Mouse (Mus musculus) induced T-regulatory cell, adult 2 months (primary cell): Measurements from ENCODE around the gene Mterf1a.
"Not testable (repeated sequence)": the region's sequence is repeated elsewhere in the genome, so short reads cannot be mapped to it uniquely, and the experiment has no call there.

ENCODE experiments used
- DNase-seq: peaks from one replicate; pipeline ENCODE4 v3.0.0-alpha.2; 2012; ENCODE audit warnings: low read depth

Mterf1a gene

DNA sequence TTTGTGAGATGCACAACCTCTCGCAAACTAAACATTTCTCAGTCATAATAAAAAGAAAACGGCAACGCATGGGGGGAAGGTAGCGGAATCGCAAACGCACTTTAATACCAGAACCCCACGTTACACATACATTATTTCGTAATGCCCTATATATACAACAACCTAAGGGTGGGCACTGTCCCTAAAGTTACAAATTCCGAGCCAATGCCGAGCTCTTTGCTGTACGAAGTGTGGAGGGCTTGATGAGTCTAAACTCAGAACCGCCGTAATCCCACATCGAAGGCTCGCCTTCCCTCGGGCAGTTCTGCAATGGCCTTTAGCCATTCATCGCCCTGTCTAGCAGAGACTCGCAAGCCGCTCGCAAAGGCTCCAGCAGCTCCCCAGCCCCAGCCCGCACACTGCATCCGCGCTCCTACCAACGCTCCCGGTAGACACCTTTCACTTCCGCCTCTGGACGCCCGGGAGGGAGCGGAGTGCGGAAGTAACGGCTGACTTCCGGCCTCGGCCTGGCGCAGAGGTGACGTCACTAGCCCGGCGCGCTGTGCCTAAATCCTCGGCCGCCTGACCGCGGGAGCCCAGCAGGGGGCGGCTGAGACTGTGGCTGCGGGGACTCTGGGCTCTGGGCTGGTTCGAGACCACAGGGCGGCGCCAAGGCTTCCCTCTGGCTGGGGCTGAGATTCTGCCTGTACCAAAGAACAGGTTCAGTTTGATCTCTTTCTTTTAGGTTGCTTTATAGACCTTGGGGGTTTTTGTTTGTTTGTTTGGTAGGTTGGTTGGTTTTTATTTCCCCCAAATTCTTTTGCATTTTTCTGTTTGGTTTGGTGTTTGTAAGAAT, at the start of gene Mterf1a:
TSS of gene Mterf1a (minus strand) at position 475 of the 835 bp plus-strand sequence.
- DNase-seq = peak; percentile 63

- DNase-seq = not testable (repeated sequence)
Observed at GRCm38 (mm10) chr5:3943169-3943568, 49.4 kb upstream of the Mterf1a start.

DNA sequence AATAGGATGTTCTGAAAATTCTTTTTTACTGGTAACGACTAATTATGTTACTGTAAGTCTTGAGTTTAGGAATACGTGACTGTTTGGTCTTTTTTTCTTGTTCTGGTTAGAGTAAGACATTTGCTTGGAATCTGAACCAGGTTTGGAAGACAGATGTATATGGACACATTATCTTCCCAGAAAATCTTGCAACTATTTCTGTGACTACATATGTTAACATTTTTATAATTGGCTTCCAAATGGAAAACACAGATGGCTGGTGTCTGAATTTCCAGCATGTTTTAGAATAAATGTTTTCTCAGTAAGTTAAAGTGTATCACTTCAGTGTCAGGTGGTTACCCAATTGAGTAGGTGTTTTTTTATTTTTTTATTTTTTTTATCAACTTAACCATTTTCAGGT, 47.5 kb upstream of the Mterf1a start:
- no peak for DNase-seq

GRCm38 (mm10) chr5:3939335-3939734, 45.6 kb upstream of the Mterf1a start:
- DNase-seq = no peak

DNA sequence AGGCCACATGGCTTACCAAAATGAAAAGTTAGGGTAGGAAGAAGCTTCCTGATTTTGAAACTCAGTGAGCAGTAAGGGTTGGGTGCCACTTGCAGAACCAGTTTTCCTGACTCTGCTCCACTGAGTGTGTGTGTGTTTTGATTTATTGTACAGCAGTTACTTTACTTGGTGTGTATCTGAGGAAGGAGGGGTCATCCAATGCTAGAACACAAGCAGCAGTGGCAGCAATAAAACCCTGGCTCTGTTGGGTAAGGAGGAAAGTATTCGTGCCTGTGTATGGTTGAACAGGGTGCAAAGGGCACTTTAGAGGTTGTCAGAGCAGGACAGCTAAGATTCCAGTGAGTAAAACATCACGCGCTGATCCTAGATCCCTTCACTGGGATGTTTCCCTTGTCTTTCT, 45.2 kb upstream of the Mterf1a start:
- DNase-seq = no peak

DNA sequence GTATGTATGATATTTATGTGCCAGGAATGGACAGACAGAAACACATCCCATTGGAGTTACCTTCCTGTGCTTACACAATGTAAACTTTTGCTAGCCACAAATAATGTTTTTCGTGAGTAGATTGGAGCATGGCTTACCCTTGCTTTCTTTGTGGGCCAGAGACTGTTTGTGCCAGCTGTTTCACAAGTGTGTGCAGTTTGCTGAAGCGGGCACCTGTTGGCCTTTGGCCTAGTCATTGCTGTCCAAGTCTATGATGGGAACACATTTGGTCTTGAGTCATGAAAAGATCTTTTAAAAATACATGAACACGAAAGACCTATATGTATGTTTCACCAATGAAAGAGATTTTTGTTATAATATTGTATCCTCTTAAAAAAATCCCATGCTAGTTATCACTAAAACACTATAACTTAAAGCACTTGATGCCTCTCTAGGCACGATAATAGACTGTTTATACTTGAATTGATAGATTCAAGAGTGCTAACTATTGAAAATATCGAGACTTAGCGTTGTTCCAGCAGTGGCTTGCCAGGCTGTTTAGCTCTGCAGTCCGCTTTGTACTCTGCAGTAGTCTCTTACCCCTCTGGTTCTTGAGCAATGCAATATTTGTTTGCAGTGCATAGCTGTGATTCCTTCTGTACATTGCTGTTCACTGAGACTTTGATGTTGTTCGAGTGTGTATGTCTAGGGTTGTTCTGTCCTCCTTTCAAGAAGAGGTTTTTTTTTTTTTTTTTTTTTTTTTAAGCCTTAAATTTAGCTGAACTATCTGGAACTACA, 42.2 kb upstream of the Mterf1a start:
- no peak for DNase-seq

DNA sequence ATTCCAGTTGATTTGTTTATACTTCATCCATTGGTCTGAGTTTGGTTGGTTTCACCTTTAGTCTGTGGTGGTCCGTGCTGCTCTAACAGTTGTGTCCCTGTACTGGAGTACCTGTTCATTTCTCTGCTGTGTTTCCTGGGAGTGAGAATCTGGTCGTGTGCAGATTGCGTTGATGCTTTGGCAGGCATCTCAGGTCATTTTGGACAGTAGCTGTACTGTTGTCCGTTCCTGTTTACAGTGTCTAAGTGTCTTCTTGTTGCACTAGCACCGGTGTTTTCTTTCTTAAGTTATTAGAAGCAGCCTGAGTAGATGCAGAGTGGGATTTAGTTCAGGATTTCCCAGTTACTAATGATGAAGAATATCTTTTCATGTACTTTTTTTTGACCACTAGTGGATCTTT, 41.5 kb upstream of the Mterf1a start:
- DNase-seq = no peak

DNA sequence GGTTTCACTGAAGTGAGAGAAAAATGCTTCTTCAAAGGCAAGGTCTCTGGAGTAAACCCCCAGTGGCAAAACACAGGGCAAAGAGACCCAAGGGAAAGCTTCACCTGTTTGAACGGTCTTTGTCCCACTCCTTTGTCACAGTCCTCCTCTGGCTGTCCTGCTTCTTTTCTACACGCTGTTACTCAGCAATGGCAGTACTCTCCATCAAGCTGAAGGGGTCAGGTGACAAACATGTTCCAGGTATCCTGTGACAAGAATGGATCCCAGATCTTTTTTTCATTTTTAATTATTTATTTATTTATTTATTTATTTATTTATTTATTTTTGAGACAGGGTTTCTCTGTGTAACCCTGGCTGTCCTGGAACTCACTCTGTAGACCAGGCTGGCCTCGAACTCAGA, 39.8 kb upstream of the Mterf1a start:
- no peak for DNase-seq

GRCm38 (mm10) chr5:3931636-3932035, 37.9 kb upstream of the Mterf1a start:
- no peak for DNase-seq

- DNase-seq = no peak
Observed at GRCm38 (mm10) chr5:3930760-3931159, 37.0 kb upstream of the Mterf1a start.

DNA sequence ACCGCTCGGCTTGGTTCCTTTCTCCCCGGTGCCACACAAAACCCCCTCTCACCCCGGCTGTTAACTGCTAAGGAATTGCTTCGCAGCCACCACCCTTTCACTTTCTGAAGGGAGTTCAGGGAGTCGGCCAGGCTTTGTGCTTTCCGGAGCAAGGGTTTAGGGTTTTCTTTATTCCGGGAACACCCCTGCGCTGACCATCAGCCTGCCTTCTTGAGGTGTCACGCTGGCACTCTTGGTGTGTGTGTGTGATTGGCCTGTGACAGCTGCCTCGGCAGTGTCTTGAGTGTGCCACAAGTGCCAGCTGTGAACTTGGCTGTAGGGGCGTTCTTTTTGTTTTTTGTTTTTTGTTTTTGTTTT, 34.9 kb upstream of the Mterf1a start:
- DNase-seq = peak; percentile 62

DNA sequence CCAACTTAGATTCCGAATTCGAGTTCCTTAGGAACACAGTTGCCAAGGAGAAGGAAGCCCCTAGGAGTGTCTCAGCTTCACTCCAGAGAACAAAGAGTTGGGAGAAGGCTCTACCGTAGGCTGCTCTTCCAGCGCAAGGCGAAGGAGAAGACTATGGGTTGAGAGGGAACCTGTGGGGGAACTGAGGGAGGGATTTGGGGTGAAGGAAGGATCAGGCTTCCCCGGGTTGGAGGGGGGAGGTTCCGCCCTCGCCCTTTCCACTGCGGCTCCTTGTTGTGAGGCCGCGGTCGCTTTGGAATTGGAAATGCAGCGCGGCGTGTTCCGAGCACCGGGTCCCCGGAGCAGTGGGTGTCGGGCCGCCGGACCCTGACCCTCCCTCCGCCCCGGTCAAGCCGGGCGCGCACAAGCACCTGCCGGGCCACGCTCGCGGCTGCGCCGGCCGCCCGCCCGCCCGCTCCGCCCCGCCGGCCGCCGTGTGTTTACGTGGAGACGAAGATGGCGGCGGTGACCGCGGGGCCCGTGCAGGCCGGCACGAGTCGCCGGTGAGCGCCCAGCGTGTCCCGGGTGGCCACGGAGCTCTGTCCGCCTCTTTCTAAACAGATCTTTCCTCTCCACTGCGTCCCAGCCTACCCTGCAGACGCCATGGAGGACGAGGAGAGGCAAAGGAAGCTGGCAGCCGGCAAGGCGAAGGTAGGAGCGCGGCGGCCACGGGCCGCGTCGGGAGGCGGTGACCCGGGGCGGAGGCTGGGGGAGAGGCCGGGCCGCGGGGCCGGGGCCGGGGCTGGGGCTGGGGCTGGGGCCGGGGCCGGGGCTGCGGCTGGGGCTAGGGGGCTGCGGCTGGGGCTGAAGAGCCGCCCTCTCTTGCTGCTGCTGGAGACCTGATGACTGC, 34.3 kb upstream of the Mterf1a start, which contains the start of gene Akap9:
TSS of gene Akap9 (plus strand) at position 254 of the 889 bp plus-strand sequence.
- DNase-seq = peak; percentile 70

DNA sequence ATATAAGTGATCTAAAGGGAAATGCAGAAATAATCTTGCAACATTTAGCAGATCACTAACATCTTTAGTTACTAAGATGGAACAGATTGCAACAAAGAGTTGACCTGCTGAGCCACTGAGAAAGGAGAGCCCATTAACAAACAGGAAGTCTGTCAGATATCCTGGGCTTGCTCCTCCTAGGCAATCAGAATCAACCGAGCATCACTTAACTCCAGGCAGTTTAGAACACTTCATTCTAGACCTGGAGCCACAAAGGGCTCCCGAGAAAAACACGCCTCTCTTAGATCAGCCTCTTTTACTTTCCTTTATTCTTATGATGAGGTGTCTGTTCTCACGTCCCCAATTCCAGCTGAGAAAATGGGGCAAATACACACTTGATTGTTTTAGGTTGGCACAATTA, 32.9 kb upstream of the Mterf1a start:
- DNase-seq = peak; percentile 21

DNA sequence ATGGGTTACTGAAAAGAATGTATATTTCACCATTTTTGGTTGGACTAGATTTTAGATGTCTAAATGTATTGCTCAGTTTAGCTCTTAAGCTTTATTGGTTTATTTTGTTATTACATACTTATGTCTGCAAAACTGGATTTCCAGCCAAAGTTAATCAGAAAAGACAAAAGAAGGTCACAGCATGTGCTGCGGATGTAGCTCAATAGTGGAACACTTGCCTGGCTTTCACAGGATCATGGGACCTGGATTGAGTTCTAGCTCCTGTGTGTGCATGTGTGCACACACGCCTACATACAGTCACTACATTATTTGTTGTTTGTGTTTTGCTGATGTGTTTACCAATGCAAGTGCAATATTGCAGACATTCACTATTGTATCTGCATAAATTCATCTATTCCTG, 28.6 kb upstream of the Mterf1a start:
- no peak for DNase-seq

DNA sequence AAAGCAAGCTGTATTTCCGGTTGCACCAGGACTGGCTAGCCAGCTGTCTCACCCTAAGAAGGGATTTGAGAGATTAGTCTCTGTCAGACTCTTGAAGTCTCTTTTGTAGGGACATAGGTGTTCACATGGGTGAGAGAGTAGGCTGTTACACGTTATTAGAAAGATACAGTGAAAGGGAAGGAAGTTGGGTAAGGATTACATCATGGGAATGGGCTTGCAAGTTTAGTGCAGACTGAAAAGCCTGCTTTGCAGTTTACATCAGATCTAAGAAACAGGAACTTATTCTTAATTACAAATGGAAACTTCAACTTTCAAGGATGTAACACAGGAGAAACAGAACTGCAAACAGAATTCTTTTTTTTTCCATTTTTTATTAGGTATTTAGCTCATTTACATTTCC, 11.7 kb upstream of the Mterf1a start:
- DNase-seq = no peak

- DNase-seq = not testable (repeated sequence)
Observed at GRCm38 (mm10) chr5:3894294-3894619, 524 bp upstream of the Mterf1a start.

GRCm38 (mm10) chr5:3889201-3889600, 4.5 kb downstream of the Mterf1a start:
- peak; percentile 16 for DNase-seq

DNA sequence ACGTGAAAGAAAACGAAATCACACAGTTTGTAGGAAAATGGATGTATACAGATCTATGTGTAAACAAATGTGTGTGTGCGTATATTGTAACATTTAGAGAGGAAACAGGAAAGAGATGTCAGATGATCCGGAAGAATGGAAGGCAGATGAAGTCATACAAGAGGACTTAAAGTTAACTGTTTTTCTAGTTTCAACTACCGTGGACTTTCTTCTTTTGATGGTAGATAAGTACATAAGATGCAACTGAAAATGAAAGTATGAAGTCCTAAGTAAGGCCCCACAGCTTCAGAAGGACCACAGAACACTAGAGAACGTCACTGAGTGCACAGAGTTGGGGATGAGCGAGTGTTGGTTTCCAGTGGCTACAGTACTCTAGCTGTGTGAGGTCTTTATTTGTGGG, 6.9 kb downstream of the Mterf1a start:
- DNase-seq = peak; percentile 75

DNA sequence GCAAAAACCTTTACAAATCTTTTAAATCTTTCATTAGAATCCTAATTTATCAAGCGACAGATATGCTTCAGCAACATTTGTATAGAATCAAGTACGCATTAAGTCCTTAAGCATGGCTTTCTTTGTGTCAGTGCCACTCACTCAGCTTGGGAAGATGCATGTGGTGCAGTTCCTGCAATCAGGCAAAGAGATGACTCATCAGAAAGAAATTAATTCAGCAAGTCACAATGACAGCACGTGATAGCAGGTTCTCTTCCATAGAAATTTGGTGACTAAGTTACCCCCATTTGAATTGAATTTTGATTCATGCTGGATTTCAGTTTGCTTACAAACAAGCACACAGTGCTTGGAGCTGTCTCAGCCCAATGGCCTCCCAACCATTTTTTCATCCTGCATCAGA, 20.2 kb downstream of the Mterf1a start:
- no peak for DNase-seq

DNA sequence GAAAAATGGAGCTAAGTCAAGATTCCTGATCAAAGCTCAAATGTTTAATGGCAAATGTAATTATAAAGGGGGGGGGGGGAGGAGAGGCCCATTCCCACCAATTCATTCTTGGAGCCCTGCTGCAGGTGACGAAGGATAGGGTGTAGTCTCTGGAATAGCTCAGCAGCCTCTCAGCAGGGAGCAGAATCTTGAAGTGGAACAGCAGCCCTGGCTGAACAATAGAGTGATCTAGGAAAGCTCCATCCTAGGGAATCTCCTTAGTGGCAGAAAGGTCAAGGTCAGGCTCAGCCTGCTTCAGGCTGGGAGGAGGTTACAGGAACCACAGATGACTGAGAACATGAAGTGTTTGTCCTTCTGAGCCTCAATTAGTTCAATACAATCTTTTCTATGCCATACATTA, 21.4 kb downstream of the Mterf1a start:
- DNase-seq = no peak

- no peak for DNase-seq
Observed at GRCm38 (mm10) chr5:3870161-3870560, 23.6 kb downstream of the Mterf1a start.

- no peak for DNase-seq
Observed at GRCm38 (mm10) chr5:3845026-3845425, 48.7 kb downstream of the Mterf1a start, which contains the start of gene Lrrd1. TSS of gene Lrrd1 (plus strand) at chr5:3845173.
